Mouse (Mus musculus) lung, postnatal 0 days (tissue): ENCODE measurements around the gene Gm34653.

Source experiments
- CTCF ChIP-seq: IDR thresholded peaks from 2 replicates; pipeline ENCODE4 v1.5.1; 2016; ENCODE audit warnings: antibody characterized with exemption, mild to moderate bottlenecking
- EP300 ChIP-seq: IDR thresholded peaks from 2 replicates; pipeline ENCODE4 v1.6.1; 2016; ENCODE audit warnings: antibody characterized with exemption, mild to moderate bottlenecking, control low read depth

GRCm38 (mm10) chr2:34812706-34813105 is 20.1 kb upstream of the Gm34653 start:
- TF ChIP-seq CTCF (no peak), EP300 (no peak)
